Mouse (Mus musculus): Measurements from ENCODE around the gene Slc38a3.

The Slc38a3 gene

DNA sequence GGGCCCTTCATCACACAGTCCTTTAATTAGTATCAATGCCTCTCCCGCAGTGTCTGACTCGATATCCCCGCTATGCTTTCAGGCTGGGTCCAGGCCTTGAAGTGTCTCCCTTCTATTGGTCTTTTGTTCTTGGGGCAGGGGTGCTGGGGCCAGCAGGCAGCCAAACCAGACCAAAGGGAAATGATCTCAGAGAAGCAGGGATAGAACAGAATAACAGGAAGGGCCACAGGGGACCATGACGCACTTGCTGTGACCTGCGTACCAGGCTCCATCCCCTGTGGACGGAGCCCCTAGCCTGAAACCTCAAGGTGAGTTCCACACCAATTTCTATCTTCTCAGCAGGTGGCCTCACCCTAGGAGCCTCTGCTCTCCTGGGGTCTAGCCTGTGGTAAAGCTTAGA is 51.2 kb downstream of the Slc38a3 start:
- no peak for DNase-seq (ENCODE audit: low spot score)

- no peak for DNase-seq (ENCODE audit: low spot score)
Observed at GRCm38 (mm10) chr9:107617461-107617860, 51.9 kb downstream of the Slc38a3 start.

GRCm38 (mm10) chr9:107615035-107615434 is 54.3 kb downstream of the Slc38a3 start:
- no peak for DNase-seq (ENCODE audit: low spot score)

- DNase-seq (ENCODE audit: low spot score): no peak
Observed at GRCm38 (mm10) chr9:107612945-107613569, 56.3 kb downstream of the Slc38a3 start.

GRCm38 (mm10) chr9:107612191-107612944 is 57.0 kb downstream of the Slc38a3 start:
- DNase-seq (ENCODE audit: low spot score): peak; percentile 98

GRCm38 (mm10) chr9:107611456-107612190 is 57.7 kb downstream of the Slc38a3 start:
- DNase-seq (ENCODE audit: low spot score): no peak

GRCm38 (mm10) chr9:107609433-107609830 is 59.9 kb downstream of the Slc38a3 start:
- DNase-seq (ENCODE audit: low spot score): no peak

- DNase-seq (ENCODE audit: low spot score): no peak
Observed at GRCm38 (mm10) chr9:107608741-107609432, 60.4 kb downstream of the Slc38a3 start, which contains the start of gene Sema3b. Gene Sema3b (minus strand): TSS chr9:107609229.

GRCm38 (mm10) chr9:107607653-107608245 is 61.6 kb downstream of the Slc38a3 start:
- no peak for DNase-seq (ENCODE audit: low spot score)

DNA sequence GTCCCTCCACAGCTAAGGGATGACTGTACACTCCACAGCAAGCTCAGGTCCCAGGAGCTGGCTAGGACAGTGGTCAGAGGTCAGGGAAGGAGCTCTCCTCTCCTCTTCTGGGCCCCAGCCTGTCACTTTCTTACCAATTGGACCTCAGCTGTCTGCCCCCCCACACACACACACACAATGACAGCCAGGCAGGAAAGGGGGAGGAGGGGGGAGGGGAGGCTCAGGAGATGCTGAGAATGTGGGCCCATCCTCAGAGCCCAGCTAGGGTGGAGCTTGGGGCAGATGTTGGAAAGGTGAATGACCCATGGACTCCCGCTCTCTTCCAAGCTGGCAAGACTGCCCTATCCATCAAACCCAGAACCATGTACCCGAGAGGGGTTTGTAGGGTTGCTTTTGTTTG is 62.3 kb downstream of the Slc38a3 start:
- DNase-seq (ENCODE audit: low spot score): no peak

DNA sequence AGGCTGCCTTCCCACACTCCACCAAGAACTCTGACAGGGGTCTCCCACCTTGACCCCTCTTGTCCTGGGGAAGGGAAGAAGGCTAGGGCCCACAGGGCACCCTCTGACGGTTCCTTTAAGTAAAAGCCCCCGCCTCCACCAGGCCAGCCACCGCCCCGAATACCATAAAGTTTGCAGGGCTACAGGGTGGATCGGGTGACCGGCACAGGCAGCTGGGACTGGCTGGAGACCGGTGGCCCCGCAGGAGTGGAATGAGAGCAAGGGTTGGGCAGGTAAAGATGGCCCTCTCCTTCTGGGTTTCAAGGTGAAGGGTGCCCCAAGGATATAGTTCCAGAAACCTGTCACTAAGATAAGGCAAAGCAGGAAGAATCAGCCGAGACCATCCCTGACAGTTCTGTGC is 62.7 kb downstream of the Slc38a3 start:
- DNase-seq (ENCODE audit: low spot score): no peak

- no peak for DNase-seq (ENCODE audit: low spot score)
Observed at GRCm38 (mm10) chr9:107605041-107605661, 64.2 kb downstream of the Slc38a3 start.

GRCm38 (mm10) chr9:107603251-107603650 is 66.1 kb downstream of the Slc38a3 start:
- DNase-seq (ENCODE audit: low spot score): no peak

- DNase-seq (ENCODE audit: low spot score): peak; percentile 92
Observed at GRCm38 (mm10) chr9:107602068-107602648, 67.2 kb downstream of the Slc38a3 start.

- DNase-seq (ENCODE audit: low spot score): no peak
Observed at GRCm38 (mm10) chr9:107601275-107601674, 68.1 kb downstream of the Slc38a3 start.

- no peak for DNase-seq (ENCODE audit: low spot score)
Observed at GRCm38 (mm10) chr9:107600745-107601144, 68.6 kb downstream of the Slc38a3 start.
